Mouse (Mus musculus): ENCODE measurements around the gene Esam.

DNA sequence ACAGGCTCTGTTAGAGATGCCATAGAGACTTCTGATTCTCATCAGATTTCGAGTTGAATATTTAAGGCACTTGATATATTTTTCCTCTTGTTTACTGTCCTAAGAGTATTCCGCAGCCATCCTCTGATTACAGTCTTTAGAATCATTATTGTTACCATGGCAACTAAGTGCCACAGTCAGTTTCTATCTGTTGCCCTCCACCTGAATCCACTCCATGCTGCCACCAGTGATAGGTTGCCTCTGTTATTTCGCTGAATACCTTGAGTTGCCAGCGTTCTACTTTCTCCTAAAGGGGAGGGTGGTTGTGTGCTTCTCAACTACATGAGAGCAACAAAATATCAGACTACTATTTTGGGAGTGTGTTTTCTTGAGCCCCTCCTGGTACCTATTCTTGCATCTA, 58.8 kb downstream of the Esam start:
- no peak for TF ChIP-seq CTCF (IDR thresholded peaks at IDR 0.05; ENCODE audit: low read depth, low read length)
- no peak for TF ChIP-seq GATA1 (IDR thresholded peaks at IDR 0.05; ENCODE audit: borderline replicate concordance, low read length)
